Mouse (Mus musculus): ENCODE data around the gene Cgnl1. TPM values are rescaled to one million over a fixed set of nuclear protein-coding genes. Genes with fewer than 3 reads are reported as not detected.

Cgnl1 gene
- polyA plus RNA-seq, 1 experiment from 2014 or later, result 9.2 TPM

GRCm38 (mm10) chr9:71768119-71768518, 3.3 kb downstream of the Cgnl1 start:
- no peaks in the 10 kb centered on the region for H3K9me3 ChIP-seq
- no peak overlapping the region for H3K4me3 ChIP-seq (replicated peaks)
- no peak overlapping the region for H3K9ac ChIP-seq (replicated peaks)
- peaks cover 32% of the 10 kb centered on the region for H3K4me1 ChIP-seq (replicated peaks)
- no peak for ATAC-seq (ENCODE audit: insufficient number of reproducible peaks, insufficient read depth, low FRiP score, low TSS enrichment, low read depth)
- no peaks in the 10 kb centered on the region for H3K36me3 ChIP-seq
- H3K27me3 ChIP-seq, result peaks cover 13% of the 10 kb centered on the region
- H3K4me2 ChIP-seq, result no peak overlapping the region
- no peak overlapping the region for H3K27ac ChIP-seq
- 100% methylated on average over 1 of the region's 1 CpGs for WGBS

GRCm38 (mm10) chr9:71766902-71767301, 4.5 kb downstream of the Cgnl1 start:
- no peak overlapping the region for H3K27ac ChIP-seq
- no peaks in the 10 kb centered on the region for H3K9me3 ChIP-seq
- 64% methylated on average over 2 of the region's 2 CpGs for WGBS
- ATAC-seq (ENCODE audit: insufficient number of reproducible peaks, insufficient read depth, low FRiP score, low TSS enrichment, low read depth), result no peak
- H3K36me3 ChIP-seq, result no peaks in the 10 kb centered on the region
- peaks cover 13% of the 10 kb centered on the region for H3K27me3 ChIP-seq
- no peak overlapping the region for H3K4me2 ChIP-seq
- no peak overlapping the region for H3K4me3 ChIP-seq (replicated peaks)
- H3K9ac ChIP-seq (replicated peaks), result no peak overlapping the region
- peaks cover 35% of the 10 kb centered on the region for H3K4me1 ChIP-seq (replicated peaks)

- H3K4me1 ChIP-seq (replicated peaks), result peaks cover 32% of the 10 kb centered on the region
- WGBS, result 73% methylated on average over 8 of the region's 8 CpGs
- no peaks in the 10 kb centered on the region for H3K36me3 ChIP-seq
- H3K4me2 ChIP-seq, result no peak overlapping the region
- no peak overlapping the region for H3K4me3 ChIP-seq (replicated peaks)
- H3K27me3 ChIP-seq, result peaks cover 13% of the 10 kb centered on the region
- H3K9me3 ChIP-seq, result no peaks in the 10 kb centered on the region
- ATAC-seq (ENCODE audit: insufficient number of reproducible peaks, insufficient read depth, low FRiP score, low TSS enrichment, low read depth), result no peak
- no peak overlapping the region for H3K9ac ChIP-seq (replicated peaks)
- H3K27ac ChIP-seq, result no peak overlapping the region
Observed at GRCm38 (mm10) chr9:71766306-71766705, 5.1 kb downstream of the Cgnl1 start.

GRCm38 (mm10) chr9:71764551-71764950, 6.9 kb downstream of the Cgnl1 start:
- no peak overlapping the region for H3K9ac ChIP-seq (replicated peaks)
- no peaks in the 10 kb centered on the region for H3K36me3 ChIP-seq
- peaks cover 8% of the 10 kb centered on the region for H3K27me3 ChIP-seq
- H3K27ac ChIP-seq, result no peak overlapping the region
- no peaks in the 10 kb centered on the region for H3K9me3 ChIP-seq
- no peak overlapping the region for H3K4me3 ChIP-seq (replicated peaks)
- WGBS, result 53% methylated on average over 11 of the region's 11 CpGs
- H3K4me2 ChIP-seq, result no peak overlapping the region
- H3K4me1 ChIP-seq (replicated peaks), result peaks cover 38% of the 10 kb centered on the region
- ATAC-seq (ENCODE audit: insufficient number of reproducible peaks, insufficient read depth, low FRiP score, low TSS enrichment, low read depth), result no peak

DNA sequence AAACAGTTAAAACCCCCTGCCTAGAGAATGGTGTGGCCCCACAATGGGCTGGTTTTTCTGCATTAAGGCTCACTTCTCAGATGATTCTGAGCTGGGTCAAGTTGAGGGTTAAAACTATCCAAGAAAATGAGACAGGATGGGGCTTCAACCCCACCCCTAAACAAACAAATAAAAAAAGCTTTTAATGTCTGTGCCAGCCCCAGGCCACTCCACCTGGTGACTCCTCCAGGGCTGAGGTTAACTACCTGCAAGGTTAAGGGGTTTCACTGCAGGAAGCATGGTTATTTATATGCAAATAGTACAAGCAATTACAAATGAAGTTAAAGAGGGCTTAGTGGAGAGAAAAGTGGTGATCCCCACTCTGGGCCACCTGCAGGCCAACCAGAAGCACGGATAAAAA, 8.1 kb downstream of the Cgnl1 start:
- no peaks in the 10 kb centered on the region for H3K9me3 ChIP-seq
- no peak overlapping the region for H3K9ac ChIP-seq (replicated peaks)
- no peak for ATAC-seq (ENCODE audit: insufficient number of reproducible peaks, insufficient read depth, low FRiP score, low TSS enrichment, low read depth)
- 0 out of 2 replicates have a peak overlapping the region, but pooled peaks have one; percentile 41 for H3K27ac ChIP-seq
- peaks cover 42% of the 10 kb centered on the region for H3K4me1 ChIP-seq (replicated peaks)
- H3K4me3 ChIP-seq (replicated peaks), result no peak overlapping the region
- H3K4me2 ChIP-seq, result no peak overlapping the region
- 6% methylated on average over 1 of the region's 1 CpGs for WGBS
- H3K36me3 ChIP-seq, result no peaks in the 10 kb centered on the region
- no peaks in the 10 kb centered on the region; the same call in 1 of the 2 replicates for H3K27me3 ChIP-seq

DNA sequence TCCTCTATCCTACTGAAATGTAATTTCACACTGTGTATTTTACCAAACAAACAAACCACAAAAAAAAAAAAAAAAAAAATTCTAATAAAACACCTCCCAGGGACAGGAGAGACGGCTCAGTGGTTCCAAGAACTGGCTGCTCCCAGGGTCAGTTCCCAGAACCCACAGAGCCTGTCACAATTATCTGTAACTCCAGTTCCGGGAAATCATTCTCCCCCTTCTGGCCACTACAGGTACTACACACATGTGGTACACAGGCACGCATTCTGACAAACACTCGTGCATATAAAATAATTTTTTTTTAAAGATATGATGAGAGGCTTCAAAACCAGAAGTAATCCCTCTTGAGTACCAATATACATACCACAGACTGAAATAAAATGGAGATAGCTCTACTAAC, 9.7 kb downstream of the Cgnl1 start:
- H3K36me3 ChIP-seq, result no peaks in the 10 kb centered on the region
- no peaks in the 10 kb centered on the region; the same call in 1 of the 2 replicates for H3K27me3 ChIP-seq
- no peak overlapping the region for H3K9ac ChIP-seq (replicated peaks)
- no peak for ATAC-seq (ENCODE audit: insufficient number of reproducible peaks, insufficient read depth, low FRiP score, low TSS enrichment, low read depth)
- 86% methylated on average over 4 of the region's 4 CpGs for WGBS
- H3K27ac ChIP-seq, result no peak overlapping the region
- H3K4me1 ChIP-seq (replicated peaks), result peaks cover 42% of the 10 kb centered on the region
- no peaks in the 10 kb centered on the region for H3K9me3 ChIP-seq
- H3K4me3 ChIP-seq (replicated peaks), result no peak overlapping the region
- H3K4me2 ChIP-seq, result no peak overlapping the region

DNA sequence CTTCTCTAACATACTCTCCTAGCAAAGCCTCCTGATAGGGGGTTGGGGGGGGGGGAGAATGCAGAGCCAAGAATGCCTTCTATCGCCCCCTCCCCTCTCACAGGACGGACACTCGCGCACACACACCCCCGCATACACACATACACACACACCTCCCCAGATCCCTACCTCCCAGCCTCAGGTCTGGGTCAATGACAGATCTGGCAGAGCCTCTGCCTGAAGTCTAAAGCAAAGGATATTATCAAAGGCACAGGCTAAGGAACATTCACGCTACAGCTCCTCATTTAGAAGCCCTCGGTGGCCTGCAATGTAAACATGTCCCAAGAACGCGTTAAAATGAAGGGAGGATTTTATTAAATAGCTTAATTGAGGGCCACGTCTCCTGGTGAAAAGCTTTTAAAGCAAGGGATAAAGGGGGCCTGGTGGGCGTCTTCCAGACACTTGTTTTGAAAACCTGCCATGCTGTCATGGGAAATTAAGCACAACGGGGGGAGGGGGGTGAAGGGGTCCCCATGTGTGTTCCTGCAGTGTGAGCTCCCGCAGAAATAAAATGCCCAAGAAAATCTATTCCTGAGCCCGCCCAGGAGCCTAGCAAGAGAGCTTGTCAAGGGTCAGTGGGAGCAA, 10.8 kb downstream of the Cgnl1 start:
- Histone ChIP-seq H3K9me3 (no peaks in the 10 kb centered on the region), H3K4me1 (replicated peaks) (peaks cover 42% of the 10 kb centered on the region)

GRCm38 (mm10) chr9:71759893-71760292, 11.5 kb downstream of the Cgnl1 start:
- Histone ChIP-seq H3K9ac (replicated peaks) (no peak overlapping the region), H3K9me3 (no peaks in the 10 kb centered on the region), H3K27me3 (no peaks in the 10 kb centered on the region), H3K4me2 (peak overlapping the region; percentile 32), H3K4me3 (replicated peaks) (no peak overlapping the region), H3K27ac (peak overlapping the region; percentile 58), H3K36me3 (no peaks in the 10 kb centered on the region), H3K4me1 (replicated peaks) (peaks cover 47% of the 10 kb centered on the region)
- 7% methylated on average over 5 of the region's 5 CpGs for WGBS
- no peak for ATAC-seq (ENCODE audit: insufficient number of reproducible peaks, insufficient read depth, low FRiP score, low TSS enrichment, low read depth)

More for the DNA sequence above, 10.8 kb downstream of the Cgnl1 start:
- peak overlapping the region; percentile 58; the same call in 1 of the 2 replicates for H3K27ac ChIP-seq
- no peaks in the 10 kb centered on the region for H3K36me3 ChIP-seq
- 10% methylated on average over 14 of the region's 14 CpGs for WGBS
- H3K4me3 ChIP-seq (replicated peaks), result no peak overlapping the region
- no peak for ATAC-seq (ENCODE audit: insufficient number of reproducible peaks, insufficient read depth, low FRiP score, low TSS enrichment, low read depth)
- H3K4me2 ChIP-seq, result peak overlapping the region; percentile 32
- no peak overlapping the region for H3K9ac ChIP-seq (replicated peaks)
- no peaks in the 10 kb centered on the region; the same call in 1 of the 2 replicates for H3K27me3 ChIP-seq

DNA sequence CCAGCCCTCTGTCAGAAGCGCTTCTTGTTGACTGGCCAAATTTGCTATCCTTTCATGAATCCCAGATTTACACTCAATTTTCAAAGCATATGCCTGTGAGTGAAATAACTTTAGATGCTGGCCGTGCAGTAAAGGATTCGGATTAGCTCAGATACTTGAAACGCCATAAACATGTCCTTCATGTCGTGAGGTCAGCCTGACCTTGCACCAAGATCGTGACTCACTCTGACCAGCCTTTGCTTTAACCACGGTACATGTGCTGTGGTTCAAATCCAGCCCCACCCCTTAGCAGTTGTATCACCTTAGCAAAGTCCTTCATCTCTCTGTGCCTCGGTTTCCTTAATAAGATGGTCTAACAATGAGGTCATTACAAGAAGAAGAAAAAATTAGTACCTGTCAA, 14.0 kb downstream of the Cgnl1 start:
- H3K4me2 ChIP-seq, result no peak overlapping the region
- H3K4me3 ChIP-seq (replicated peaks), result no peak overlapping the region
- no peak overlapping the region for H3K9ac ChIP-seq (replicated peaks)
- H3K36me3 ChIP-seq, result no peaks in the 10 kb centered on the region
- H3K9me3 ChIP-seq, result no peaks in the 10 kb centered on the region
- 37% methylated on average over 8 of the region's 8 CpGs for WGBS
- ATAC-seq (ENCODE audit: insufficient number of reproducible peaks, insufficient read depth, low FRiP score, low TSS enrichment, low read depth), result no peak
- H3K27ac ChIP-seq, result no peak overlapping the region
- no peaks in the 10 kb centered on the region for H3K27me3 ChIP-seq
- peaks cover 46% of the 10 kb centered on the region for H3K4me1 ChIP-seq (replicated peaks)

- peaks cover 46% of the 10 kb centered on the region for H3K4me1 ChIP-seq (replicated peaks)
Observed at GRCm38 (mm10) chr9:71756916-71757315, 14.5 kb downstream of the Cgnl1 start.

GRCm38 (mm10) chr9:71753981-71754380, 17.4 kb downstream of the Cgnl1 start:
- no peak overlapping the region for H3K4me3 ChIP-seq (replicated peaks)
- no peak for ATAC-seq (ENCODE audit: insufficient number of reproducible peaks, insufficient read depth, low FRiP score, low TSS enrichment, low read depth)
- H3K27me3 ChIP-seq, result no peaks in the 10 kb centered on the region
- no peak overlapping the region for H3K9ac ChIP-seq (replicated peaks)
- no peaks in the 10 kb centered on the region for H3K9me3 ChIP-seq
- H3K36me3 ChIP-seq, result no peaks in the 10 kb centered on the region
- no peak overlapping the region for H3K4me2 ChIP-seq
- H3K4me1 ChIP-seq (replicated peaks), result peaks cover 31% of the 10 kb centered on the region
- 39% methylated on average over 4 of the region's 4 CpGs for WGBS
- peak overlapping the region; percentile 84 for H3K27ac ChIP-seq

More at GRCm38 (mm10) chr9:71756916-71757315, 14.5 kb downstream of the Cgnl1 start:
- Histone ChIP-seq H3K9ac (replicated peaks) (no peak overlapping the region), H3K36me3 (no peaks in the 10 kb centered on the region), H3K4me3 (replicated peaks) (no peak overlapping the region), H3K27me3 (no peaks in the 10 kb centered on the region), H3K4me2 (no peak overlapping the region), H3K9me3 (no peaks in the 10 kb centered on the region), H3K27ac (no peak overlapping the region)
- WGBS, result 18% methylated on average over 4 of the region's 4 CpGs
- ATAC-seq (ENCODE audit: insufficient number of reproducible peaks, insufficient read depth, low FRiP score, low TSS enrichment, low read depth), result no peak

- Histone ChIP-seq H3K27ac (peak overlapping the region; percentile 84), H3K4me1 (replicated peaks) (peaks cover 28% of the 10 kb centered on the region)
- no peak for ATAC-seq (ENCODE audit: insufficient number of reproducible peaks, insufficient read depth, low FRiP score, low TSS enrichment, low read depth)
Observed at GRCm38 (mm10) chr9:71753529-71753928, 17.9 kb downstream of the Cgnl1 start.

More at GRCm38 (mm10) chr9:71753529-71753928, 17.9 kb downstream of the Cgnl1 start:
- no peak overlapping the region for H3K4me3 ChIP-seq (replicated peaks)
- WGBS, result 38% methylated on average over 4 of the region's 4 CpGs
- no peak overlapping the region for H3K4me2 ChIP-seq
- no peaks in the 10 kb centered on the region for H3K9me3 ChIP-seq
- no peaks in the 10 kb centered on the region for H3K27me3 ChIP-seq
- H3K36me3 ChIP-seq, result no peaks in the 10 kb centered on the region
- no peak overlapping the region for H3K9ac ChIP-seq (replicated peaks)

Data from limb, embryonic 12.5 days (tissue).